Mouse (Mus musculus): ENCODE data around the gene Fam213a. TPM values are rescaled to one million over a fixed set of nuclear protein-coding genes. Genes with fewer than 3 reads are reported as not detected.
A peak's percentile ranks its signal among the peaks of the same experiment; 100 is the strongest.
"Not testable (repeated sequence)": the region's sequence is repeated elsewhere in the genome, so short reads cannot be mapped to it uniquely, and the experiment has no call there.

Fam213a gene
- 71.5 and 85.2 TPM in 2 replicates for polyA plus RNA-seq (2015; fragmentation: Nextera tagmentation; extraction: Ambion mirVana)

GRCm38 (mm10) chr14:41013630-41014613, at the start of gene Fam213a:
TSS of gene Fam213a (minus strand) at chr14:41013788.
- peak within 1 kb of the TSS; percentile 67 for H3K4me3 ChIP-seq (replicated peaks; ENCODE audit: low read length)
- H3K27ac ChIP-seq (ENCODE audit: low read length) = peak within 1 kb of the TSS; percentile 73
- H3K9me3 ChIP-seq (ENCODE audit: control insufficient read depth, low read length) = no peaks in the 10 kb centered on the region
- peak; percentile 99 for ATAC-seq
- H3K9ac ChIP-seq (replicated peaks; ENCODE audit: low read depth, low read length) = peak within 1 kb of the TSS; percentile 86
- no peaks in the 10 kb centered on the region for H3K36me3 ChIP-seq (ENCODE audit: control insufficient read depth, insufficient read depth)
- H3K4me2 ChIP-seq (ENCODE audit: low read length) = peak within 1 kb of the TSS; percentile 81
- under 1% methylated on average over 32 of the region's 32 CpGs for WGBS
- H3K4me1 ChIP-seq (replicated peaks; ENCODE audit: control insufficient read depth, insufficient read depth, low read length) = peaks cover 10% of the 10 kb centered on the region
- H3K27me3 ChIP-seq (replicated peaks; ENCODE audit: control insufficient read depth, insufficient read depth, low read length) = no peaks in the 10 kb centered on the region

- H3K27me3 ChIP-seq (replicated peaks; ENCODE audit: control insufficient read depth, insufficient read depth, low read length); ATAC-seq; H3K27ac ChIP-seq (ENCODE audit: low read length); H3K9ac ChIP-seq (replicated peaks; ENCODE audit: low read depth, low read length); H3K4me2 ChIP-seq (ENCODE audit: low read length); H3K9me3 ChIP-seq (ENCODE audit: control insufficient read depth, low read length); H3K36me3 ChIP-seq (ENCODE audit: control insufficient read depth, insufficient read depth); H3K4me1 ChIP-seq (replicated peaks; ENCODE audit: control insufficient read depth, insufficient read depth, low read length); H3K4me3 ChIP-seq (replicated peaks; ENCODE audit: low read length): not testable (repeated sequence)
- WGBS = 63% methylated on average over 3 of the region's 4 CpGs
These were observed 39.6 kb upstream of the Fam213a start for GRCm38 (mm10) chr14:41053190-41053589.

- Histone ChIP-seq H3K36me3 (ENCODE audit: control insufficient read depth, insufficient read depth) (no peaks in the 10 kb centered on the region), H3K4me2 (ENCODE audit: low read length) (no peak overlapping the region), H3K9me3 (ENCODE audit: control insufficient read depth, low read length) (no peaks in the 10 kb centered on the region), H3K27ac (ENCODE audit: low read length) (no peak overlapping the region), H3K27me3 (replicated peaks; ENCODE audit: control insufficient read depth, insufficient read depth, low read length) (no peaks in the 10 kb centered on the region), H3K4me3 (replicated peaks; ENCODE audit: low read length) (no peak overlapping the region), H3K4me1 (replicated peaks; ENCODE audit: control insufficient read depth, insufficient read depth, low read length) (no peaks in the 10 kb centered on the region), H3K9ac (replicated peaks; ENCODE audit: low read depth, low read length) (no peak overlapping the region)
- ATAC-seq = no peak
- WGBS = 79% methylated on average over 5 of the region's 5 CpGs
These were observed 38.9 kb upstream of the Fam213a start for GRCm38 (mm10) chr14:41052481-41052880.

- H3K4me1 ChIP-seq (replicated peaks; ENCODE audit: control insufficient read depth, insufficient read depth, low read length) = no peaks in the 10 kb centered on the region
- ATAC-seq = no peak
- no peak overlapping the region for H3K4me3 ChIP-seq (replicated peaks; ENCODE audit: low read length)
- no peak overlapping the region for H3K27ac ChIP-seq (ENCODE audit: low read length)
- H3K9me3 ChIP-seq (ENCODE audit: control insufficient read depth, low read length) = no peaks in the 10 kb centered on the region
- no peaks in the 10 kb centered on the region for H3K27me3 ChIP-seq (replicated peaks; ENCODE audit: control insufficient read depth, insufficient read depth, low read length)
- no peaks in the 10 kb centered on the region for H3K36me3 ChIP-seq (ENCODE audit: control insufficient read depth, insufficient read depth)
- H3K4me2 ChIP-seq (ENCODE audit: low read length) = no peak overlapping the region
- WGBS = 77% methylated on average over 6 of the region's 6 CpGs
- no peak overlapping the region for H3K9ac ChIP-seq (replicated peaks; ENCODE audit: low read depth, low read length)
These were observed 36.9 kb upstream of the Fam213a start for GRCm38 (mm10) chr14:41050471-41050870.

- Histone ChIP-seq H3K27ac (ENCODE audit: low read length) (no peak overlapping the region), H3K4me2 (ENCODE audit: low read length) (no peak overlapping the region), H3K4me1 (replicated peaks; ENCODE audit: control insufficient read depth, insufficient read depth, low read length) (no peaks in the 10 kb centered on the region), H3K36me3 (ENCODE audit: control insufficient read depth, insufficient read depth) (no peaks in the 10 kb centered on the region), H3K27me3 (replicated peaks; ENCODE audit: control insufficient read depth, insufficient read depth, low read length) (no peaks in the 10 kb centered on the region), H3K9ac (replicated peaks; ENCODE audit: low read depth, low read length) (no peak overlapping the region), H3K4me3 (replicated peaks; ENCODE audit: low read length) (no peak overlapping the region), H3K9me3 (ENCODE audit: control insufficient read depth, low read length) (no peaks in the 10 kb centered on the region)
- 73% methylated on average over 2 of the region's 2 CpGs for WGBS
- ATAC-seq = no peak
These were observed 33.8 kb upstream of the Fam213a start for GRCm38 (mm10) chr14:41047402-41047801.

GRCm38 (mm10) chr14:41035146-41035798, 21.7 kb upstream of the Fam213a start:
- H3K27me3 ChIP-seq (replicated peaks; ENCODE audit: control insufficient read depth, insufficient read depth, low read length) = no peaks in the 10 kb centered on the region
- H3K36me3 ChIP-seq (ENCODE audit: control insufficient read depth, insufficient read depth) = no peaks in the 10 kb centered on the region
- ATAC-seq = peak; percentile 63; the same call in 1 of the 2 replicates
- no peaks in the 10 kb centered on the region for H3K4me1 ChIP-seq (replicated peaks; ENCODE audit: control insufficient read depth, insufficient read depth, low read length)
- H3K27ac ChIP-seq (ENCODE audit: low read length) = no peak overlapping the region
- no peak overlapping the region for H3K4me2 ChIP-seq (ENCODE audit: low read length)
- WGBS = 34% methylated on average over 6 of the region's 6 CpGs
- no peaks in the 10 kb centered on the region for H3K9me3 ChIP-seq (ENCODE audit: control insufficient read depth, low read length)
- no peak overlapping the region for H3K9ac ChIP-seq (replicated peaks; ENCODE audit: low read depth, low read length)
- no peak overlapping the region for H3K4me3 ChIP-seq (replicated peaks; ENCODE audit: low read length)

- Histone ChIP-seq H3K4me1 (replicated peaks; ENCODE audit: control insufficient read depth, insufficient read depth, low read length) (no peaks in the 10 kb centered on the region), H3K27me3 (replicated peaks; ENCODE audit: control insufficient read depth, insufficient read depth, low read length) (no peaks in the 10 kb centered on the region), H3K27ac (ENCODE audit: low read length) (no peak overlapping the region), H3K4me2 (ENCODE audit: low read length) (no peak overlapping the region), H3K36me3 (ENCODE audit: control insufficient read depth, insufficient read depth) (no peaks in the 10 kb centered on the region), H3K9me3 (ENCODE audit: control insufficient read depth, low read length) (no peaks in the 10 kb centered on the region), H3K9ac (replicated peaks; ENCODE audit: low read depth, low read length) (no peak overlapping the region), H3K4me3 (replicated peaks; ENCODE audit: low read length) (no peak overlapping the region)
- ATAC-seq = peak; percentile 52
- WGBS = 54% methylated on average over 13 of the region's 13 CpGs
These were observed 19.8 kb upstream of the Fam213a start for GRCm38 (mm10) chr14:41033135-41034110.

GRCm38 (mm10) chr14:41030989-41031513, 17.5 kb upstream of the Fam213a start:
- H3K4me3 ChIP-seq (replicated peaks; ENCODE audit: low read length) = no peak overlapping the region
- no peak for ATAC-seq
- H3K9me3 ChIP-seq (ENCODE audit: control insufficient read depth, low read length) = no peaks in the 10 kb centered on the region
- H3K27me3 ChIP-seq (replicated peaks; ENCODE audit: control insufficient read depth, insufficient read depth, low read length) = no peaks in the 10 kb centered on the region
- no peak overlapping the region for H3K9ac ChIP-seq (replicated peaks; ENCODE audit: low read depth, low read length)
- H3K27ac ChIP-seq (ENCODE audit: low read length) = no peak overlapping the region
- H3K4me2 ChIP-seq (ENCODE audit: low read length) = no peak overlapping the region
- WGBS = 87% methylated on average over 6 of the region's 6 CpGs
- no peaks in the 10 kb centered on the region for H3K4me1 ChIP-seq (replicated peaks; ENCODE audit: control insufficient read depth, insufficient read depth, low read length)
- H3K36me3 ChIP-seq (ENCODE audit: control insufficient read depth, insufficient read depth) = no peaks in the 10 kb centered on the region

All from forebrain, embryonic 16.5 days (tissue).